Mouse (Mus musculus) gastrocnemius, postnatal 10 days (tissue): ENCODE data around the gene Myo15. TPM values are rescaled to one million over a fixed set of nuclear protein-coding genes. Genes with fewer than 3 reads are reported as not detected.
"Not testable (repeated sequence)": the region's sequence is repeated elsewhere in the genome, so short reads cannot be mapped to it uniquely, and the experiment has no call there.

Experiments
- DNase-seq: peaks from one replicate; pipeline ENCODE4 v3.0.0; 2021; ENCODE audit warnings: mixed read lengths
- total RNA-seq, 2 experiments: library from RNA; stranded (reverse); gene quantifications; 2 replicates each; pipeline ENCODE4 v1.2.3; 2021

Gene Myo15
- total RNA-seq, 2 experiments from 2014 or later = 0.05 to 0.16 TPM

DNA sequence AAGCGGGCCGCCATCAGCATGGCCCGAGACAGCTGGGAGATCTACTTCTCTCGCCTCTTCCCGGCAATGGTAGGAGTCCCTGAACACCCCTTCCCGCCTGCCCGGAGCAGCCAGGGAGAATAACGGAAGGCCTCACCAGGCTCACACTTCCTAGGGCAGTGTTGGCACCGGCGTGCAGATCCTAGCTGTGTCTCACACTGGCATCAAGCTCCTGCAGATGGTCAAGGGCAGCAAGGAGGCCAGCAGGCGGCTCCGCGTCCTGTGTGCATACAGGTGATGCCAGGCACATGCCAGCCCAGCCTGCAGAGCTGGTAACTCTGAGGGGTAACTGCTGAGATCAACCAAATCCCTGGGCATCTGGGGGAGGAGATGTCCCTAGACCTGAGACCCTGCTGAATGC, 38.1 kb downstream of the Myo15 start:
- DNase-seq = no peak

DNA sequence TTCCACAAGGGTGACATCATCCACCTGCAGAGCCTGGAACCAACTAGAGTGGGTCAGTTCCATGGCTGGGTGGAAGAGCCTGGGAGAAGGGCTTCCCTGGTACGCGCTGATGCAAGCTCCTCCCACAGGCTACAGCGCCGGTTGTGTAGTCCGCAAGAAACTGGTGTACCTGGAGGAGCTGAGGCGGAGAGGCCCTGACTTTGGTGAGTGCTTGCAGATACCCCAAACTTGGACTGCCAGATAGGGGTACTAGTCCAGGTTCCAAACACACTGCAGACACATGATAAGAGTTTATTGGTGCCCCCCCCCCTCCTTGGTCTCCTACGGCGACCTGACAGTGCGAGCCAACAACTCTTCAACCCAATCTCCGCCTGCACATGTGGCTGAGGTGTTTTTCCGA, 39.8 kb downstream of the Myo15 start:
- DNase-seq = no peak

DNA sequence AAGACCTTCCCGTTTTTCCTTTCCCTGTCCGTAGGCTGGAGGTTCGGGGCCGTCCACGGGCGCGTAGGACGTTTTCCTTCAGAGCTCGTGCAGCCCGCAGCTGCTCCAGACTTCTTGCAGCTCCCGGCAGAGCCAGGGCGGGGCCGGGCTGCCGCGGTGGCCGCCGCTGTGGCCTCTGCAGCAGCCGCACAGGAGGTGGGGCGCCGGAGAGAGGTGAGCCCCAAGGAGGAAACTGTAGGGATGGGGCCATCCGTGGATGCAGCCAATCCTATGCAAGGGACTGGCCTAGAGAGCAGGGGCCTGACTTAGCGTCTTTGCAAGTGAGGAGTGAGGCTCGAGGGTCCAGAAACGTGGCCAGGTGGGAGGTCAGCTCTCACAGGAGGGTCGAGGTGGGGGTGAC, 40.4 kb downstream of the Myo15 start:
- DNase-seq = no peak

GRCm38 (mm10) chr11:60511893-60512292, 42.8 kb downstream of the Myo15 start:
- DNase-seq = no peak

GRCm38 (mm10) chr11:60512520-60512919, 43.4 kb downstream of the Myo15 start:
- DNase-seq = no peak

- DNase-seq = no peak
These were observed 45.8 kb downstream of the Myo15 start for GRCm38 (mm10) chr11:60514941-60515340.

- DNase-seq = no peak
These were observed 49.2 kb downstream of the Myo15 start for GRCm38 (mm10) chr11:60518305-60518704.

- no peak for DNase-seq
These were observed 52.9 kb downstream of the Myo15 start for GRCm38 (mm10) chr11:60522027-60522426.

GRCm38 (mm10) chr11:60522661-60523365, 53.7 kb downstream of the Myo15 start:
- DNase-seq = no peak

DNA sequence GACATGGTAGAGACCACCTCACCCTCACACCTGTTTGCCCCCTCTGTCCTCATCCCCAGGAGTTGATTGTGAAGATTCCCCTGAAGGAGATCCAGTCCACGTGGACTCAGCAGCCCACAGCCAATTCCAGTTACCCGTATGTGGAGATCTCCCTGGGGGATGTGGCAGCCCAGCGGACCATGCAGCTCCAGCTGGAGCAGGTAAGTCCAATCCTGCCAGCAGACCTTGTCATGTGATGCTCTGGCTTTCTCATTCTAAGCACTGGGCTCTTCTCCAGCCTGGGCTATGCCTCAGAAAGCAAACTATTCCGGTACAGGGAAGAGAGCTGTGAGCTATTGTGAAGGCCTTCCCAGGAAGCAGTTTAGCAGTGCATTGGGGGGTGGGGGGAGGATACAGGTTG, 57.3 kb downstream of the Myo15 start:
- no peak for DNase-seq

GRCm38 (mm10) chr11:60535676-60536075, 66.5 kb downstream of the Myo15 start:
- no peak for DNase-seq

- no peak for DNase-seq
These were observed 67.2 kb downstream of the Myo15 start, which contains the start of gene Alkbh5 for GRCm38 (mm10) chr11:60536180-60536858. TSS of gene Alkbh5 (plus strand) at chr11:60536381.

GRCm38 (mm10) chr11:60536859-60537467, 67.8 kb downstream of the Myo15 start:
- DNase-seq = peak; percentile 92

DNA sequence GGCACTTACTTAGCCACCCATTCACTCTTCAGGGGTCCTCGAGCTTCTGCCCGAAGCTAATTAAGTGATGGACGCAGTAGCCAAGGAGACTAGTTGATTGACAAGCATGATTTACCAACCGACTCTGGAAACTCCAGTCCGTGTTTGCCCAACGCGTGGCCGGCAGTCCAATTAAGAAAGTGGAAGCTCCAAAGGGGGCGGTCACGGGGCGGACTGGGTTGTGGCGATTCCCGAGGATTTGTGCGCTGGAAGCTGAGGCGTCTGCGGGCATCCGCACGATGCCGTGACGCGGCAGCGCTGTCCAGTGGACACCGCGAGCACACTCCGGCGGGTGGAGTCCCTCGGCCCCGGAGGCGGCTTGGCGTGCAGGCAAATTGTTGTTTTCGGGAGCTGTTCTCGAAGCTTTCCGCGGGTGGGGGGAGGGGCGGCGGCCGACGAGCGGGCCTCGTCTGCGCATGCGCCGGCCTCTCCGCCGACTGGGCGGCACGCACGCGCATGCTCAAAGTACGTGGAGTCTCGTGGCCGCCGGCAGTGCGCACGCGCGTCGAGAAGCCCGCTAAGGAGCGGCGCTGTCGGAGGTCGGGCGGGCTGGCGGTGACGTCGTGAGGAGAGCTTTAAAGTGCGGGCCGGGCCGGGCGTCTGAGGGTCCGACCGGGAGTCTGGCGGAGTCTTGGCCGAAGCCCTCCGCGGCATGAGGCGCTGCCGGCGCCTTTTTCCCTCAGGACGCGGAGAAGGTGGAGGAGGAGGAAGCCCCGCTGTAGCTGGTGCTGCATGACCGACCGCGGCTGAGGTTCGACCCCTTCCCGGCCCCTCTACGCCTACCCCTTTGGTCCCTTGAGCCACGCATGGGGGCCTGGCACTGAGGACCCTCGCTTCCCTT, 68.6 kb downstream of the Myo15 start:
- peak; percentile 96 for DNase-seq

DNA sequence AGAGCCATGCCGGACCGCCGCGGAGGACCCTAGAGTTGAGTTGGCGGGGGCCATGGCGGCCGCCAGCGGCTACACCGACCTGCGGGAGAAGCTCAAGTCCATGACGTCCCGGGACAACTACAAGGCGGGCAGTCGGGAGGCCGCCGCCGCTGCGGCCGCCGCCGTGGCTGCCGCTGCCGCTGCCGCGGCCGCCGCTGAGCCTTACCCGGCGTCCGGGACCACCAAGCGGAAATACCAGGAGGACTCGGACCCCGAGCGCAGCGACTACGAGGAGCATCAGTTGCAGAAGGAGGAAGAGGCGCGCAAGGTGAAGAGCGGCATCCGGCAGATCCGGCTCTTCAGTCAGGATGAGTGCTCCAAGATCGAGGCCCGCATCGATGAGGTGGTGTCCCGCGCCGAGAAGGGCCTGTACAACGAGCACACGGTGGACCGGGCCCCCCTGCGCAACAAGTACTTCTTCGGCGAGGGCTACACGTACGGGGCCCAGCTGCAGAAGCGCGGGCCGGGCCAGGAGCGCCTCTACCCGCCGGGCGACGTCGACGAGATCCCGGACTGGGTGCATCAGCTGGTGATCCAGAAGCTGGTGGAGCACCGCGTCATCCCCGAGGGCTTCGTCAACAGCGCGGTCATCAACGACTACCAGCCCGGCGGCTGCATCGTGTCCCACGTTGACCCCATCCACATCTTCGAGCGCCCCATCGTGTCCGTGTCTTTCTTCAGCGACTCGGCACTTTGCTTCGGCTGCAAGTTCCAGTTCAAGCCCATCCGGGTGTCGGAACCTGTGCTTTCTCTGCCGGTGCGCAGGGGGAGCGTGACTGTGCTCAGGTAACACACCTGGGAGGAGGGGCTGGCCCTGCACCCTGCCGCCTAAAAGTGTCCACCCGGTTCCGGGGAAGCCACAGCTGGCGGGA, 69.5 kb downstream of the Myo15 start:
- peak; percentile 53 for DNase-seq

- no peak for DNase-seq
These were observed 70.4 kb downstream of the Myo15 start for GRCm38 (mm10) chr11:60539540-60539939.

DNA sequence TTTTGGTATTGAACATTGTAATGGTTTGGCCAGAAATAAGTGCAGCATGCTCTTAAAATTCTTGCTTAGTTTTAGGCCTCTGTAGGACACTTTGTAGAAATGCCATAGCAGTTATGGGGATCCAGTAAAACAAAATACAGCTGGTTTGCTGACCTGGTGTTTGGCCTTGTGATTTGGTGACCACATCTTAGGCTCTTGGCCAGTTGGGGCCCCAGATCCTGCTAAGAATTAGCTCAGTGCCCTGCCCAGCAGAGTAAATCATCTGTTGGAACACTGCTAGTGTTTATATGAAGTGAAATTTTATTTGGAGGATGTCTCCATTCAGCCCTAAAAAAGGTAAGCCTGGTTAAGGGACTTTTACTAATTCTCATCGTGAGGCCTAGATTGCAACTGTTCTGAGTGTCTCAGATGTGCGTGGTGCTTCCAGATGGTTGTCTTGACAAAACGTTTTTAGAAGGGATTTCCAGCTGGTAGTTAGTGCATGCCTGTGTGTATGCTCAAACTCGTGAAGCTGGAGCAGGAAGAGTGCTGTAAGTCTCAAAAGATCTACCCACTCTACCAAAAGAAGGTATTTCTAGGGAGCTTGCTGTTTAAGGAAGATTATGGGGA, 71.0 kb downstream of the Myo15 start:
- peak; percentile 44 for DNase-seq

GRCm38 (mm10) chr11:60540761-60541160, 71.6 kb downstream of the Myo15 start:
- no peak for DNase-seq

GRCm38 (mm10) chr11:60541831-60542230, 72.7 kb downstream of the Myo15 start:
- DNase-seq = no peak

DNA sequence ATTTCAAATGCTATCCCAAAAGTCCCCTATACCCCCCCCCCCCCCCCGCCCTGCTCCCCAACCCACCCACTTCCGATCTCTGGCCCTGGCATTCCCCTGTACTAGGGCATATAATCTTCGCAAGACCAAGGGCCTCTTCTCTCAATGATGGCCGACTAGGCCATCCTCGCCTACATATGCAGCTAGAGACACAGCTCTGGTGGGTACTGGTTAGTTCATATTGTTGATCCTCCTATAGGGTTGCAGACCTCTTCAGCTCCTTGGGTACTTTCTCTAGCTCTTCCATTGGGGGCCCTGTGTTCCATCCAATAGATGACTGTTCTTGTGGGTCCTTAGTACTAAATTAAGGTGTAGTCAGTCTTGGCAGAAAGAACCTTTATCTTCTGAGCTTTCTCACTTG, 74.1 kb downstream of the Myo15 start:
- not testable (repeated sequence) for DNase-seq

DNA sequence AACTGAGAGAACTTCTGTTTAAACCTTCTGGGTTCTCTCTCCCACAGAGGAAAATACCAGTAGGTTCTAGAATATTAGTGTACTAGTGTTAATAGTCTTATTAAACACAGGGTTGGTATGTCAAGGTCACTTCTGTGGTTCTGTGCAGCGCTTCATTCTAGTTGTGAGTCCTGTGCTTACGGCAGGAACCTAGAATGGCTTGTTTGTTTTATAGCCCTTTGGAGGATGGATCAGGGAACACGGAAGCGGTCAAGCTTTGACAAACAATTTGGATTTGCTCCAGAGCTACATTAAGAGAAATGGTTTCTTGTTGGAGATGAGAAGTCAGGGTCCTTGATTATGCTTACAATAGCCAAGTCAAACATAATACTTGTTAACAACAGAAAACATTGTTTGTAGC, 76.3 kb downstream of the Myo15 start:
- DNase-seq = no peak
